Mouse (Mus musculus): ENCODE measurements around the gene Plekhg4. TPM values are rescaled to one million over a fixed set of nuclear protein-coding genes. Genes with fewer than 3 reads are reported as not detected.
A peak's percentile ranks its signal among the peaks of the same experiment; 100 is the strongest.

The Plekhg4 gene
- total RNA-seq, 2 experiments from 2014 or later: 2.1 to 2.2 TPM

DNA sequence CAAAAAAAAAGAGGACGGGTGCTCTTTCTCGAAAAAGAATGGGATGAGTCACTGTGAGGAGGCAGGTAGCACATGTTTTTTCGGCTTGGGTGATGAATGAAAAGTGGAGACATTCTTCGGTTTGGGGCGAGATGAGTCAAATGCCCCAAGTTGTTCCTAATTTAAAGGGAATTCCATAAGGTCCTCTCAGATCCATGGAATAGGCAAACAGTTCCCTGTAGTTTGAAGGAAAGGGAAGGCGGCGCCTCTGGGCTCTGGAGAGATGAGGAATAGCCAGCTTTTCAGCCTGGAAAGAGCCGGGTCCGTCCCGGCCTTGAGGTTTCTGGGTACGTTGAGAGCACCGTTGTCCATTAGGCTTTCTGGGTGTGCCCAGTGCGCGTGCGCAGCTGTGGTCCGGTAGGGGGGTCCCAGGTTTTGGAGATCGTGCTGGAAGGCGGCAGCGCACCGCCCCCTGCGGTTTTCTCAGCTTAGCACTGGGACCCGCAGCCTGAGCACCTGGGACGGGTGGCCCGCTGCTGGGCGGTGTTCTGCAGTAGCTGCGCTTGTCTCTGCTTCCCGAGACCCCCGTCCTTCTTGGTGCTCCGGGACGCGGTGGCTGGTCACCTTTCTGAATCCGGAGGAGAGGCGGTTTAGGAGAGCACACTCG, 24.5 kb upstream of the Plekhg4 start, which contains the start of gene Slc9a5:
Slc9a5 (plus strand) TSS at position 394 of the 646 bp plus-strand sequence.
- DNase-seq (ENCODE audit: low spot score in 2 of 2): peak; percentile 35 to 42

DNA sequence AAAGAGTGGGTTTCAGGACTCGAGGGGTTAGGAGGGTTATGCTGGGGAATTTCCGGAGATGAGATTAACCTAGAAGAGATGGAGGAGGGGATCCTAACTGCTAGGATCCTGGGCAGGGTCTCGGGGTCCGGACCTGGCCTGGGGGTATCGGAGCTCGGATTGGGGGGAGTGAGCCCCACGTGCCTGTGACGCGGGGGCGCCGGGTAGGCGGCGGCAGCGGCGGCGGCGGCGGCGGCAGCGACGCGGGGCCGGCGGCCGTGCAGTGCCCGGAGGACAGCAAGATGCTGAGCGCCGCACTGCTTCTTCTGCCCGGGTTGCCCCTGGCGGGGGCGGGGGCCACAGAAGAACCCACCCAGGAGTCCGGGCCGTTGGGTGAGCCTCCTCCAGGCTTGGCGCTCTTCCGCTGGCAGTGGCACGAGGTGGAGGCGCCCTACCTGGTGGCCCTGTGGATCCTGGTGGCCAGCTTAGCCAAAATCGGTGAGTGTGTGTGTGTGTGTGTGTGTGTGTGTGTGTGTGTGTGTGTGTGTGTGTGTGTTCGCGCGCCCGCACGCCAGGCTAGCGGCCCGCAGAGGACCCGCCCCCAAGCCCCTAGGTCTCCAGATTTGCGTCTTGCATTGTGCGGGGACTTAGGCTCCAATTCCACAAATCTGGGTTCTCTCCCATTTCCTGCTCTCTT, 23.8 kb upstream of the Plekhg4 start:
- DNase-seq (ENCODE audit: low spot score in 2 of 2): peak; percentile 25 to 43

GRCm38 (mm10) chr8:105350186-105350585, 22.9 kb upstream of the Plekhg4 start:
- peak in 1 of 2 experiments; percentile 18 for DNase-seq (ENCODE audit: low spot score in 2 of 2)

- no peak for DNase-seq (ENCODE audit: low spot score in 2 of 2)
These were observed 19.4 kb upstream of the Plekhg4 start for GRCm38 (mm10) chr8:105353583-105354135.

GRCm38 (mm10) chr8:105354549-105354948, 18.5 kb upstream of the Plekhg4 start:
- DNase-seq (ENCODE audit: low spot score in 2 of 2): no peak

GRCm38 (mm10) chr8:105355179-105356024, 17.7 kb upstream of the Plekhg4 start:
- no peak for DNase-seq (ENCODE audit: low spot score in 2 of 2)

GRCm38 (mm10) chr8:105356681-105357080, 16.4 kb upstream of the Plekhg4 start:
- DNase-seq (ENCODE audit: low spot score in 2 of 2): no peak

- DNase-seq (ENCODE audit: low spot score in 2 of 2): no peak
These were observed 13.9 kb upstream of the Plekhg4 start for GRCm38 (mm10) chr8:105359208-105359607.

DNA sequence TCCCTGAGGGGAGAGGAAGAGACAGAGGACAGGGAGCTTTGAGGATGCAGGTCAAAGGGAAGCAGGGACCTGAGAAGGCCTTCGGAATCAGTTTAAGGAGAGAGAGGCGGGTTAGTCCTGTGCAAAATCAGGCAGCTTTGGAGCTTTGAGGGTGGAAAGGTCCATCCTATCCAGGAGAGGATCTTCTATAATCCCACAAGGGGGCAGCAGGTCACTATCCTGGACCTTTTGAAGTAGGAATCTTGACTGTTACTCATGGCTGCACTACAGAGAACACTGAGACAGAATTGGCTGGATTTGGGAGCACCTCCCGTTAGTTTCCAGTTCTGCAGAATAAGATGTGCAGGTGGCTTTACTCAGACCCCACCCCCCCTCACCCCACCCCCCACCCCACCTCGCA, 13.4 kb upstream of the Plekhg4 start:
- no peak for DNase-seq (ENCODE audit: low spot score in 2 of 2)

DNA sequence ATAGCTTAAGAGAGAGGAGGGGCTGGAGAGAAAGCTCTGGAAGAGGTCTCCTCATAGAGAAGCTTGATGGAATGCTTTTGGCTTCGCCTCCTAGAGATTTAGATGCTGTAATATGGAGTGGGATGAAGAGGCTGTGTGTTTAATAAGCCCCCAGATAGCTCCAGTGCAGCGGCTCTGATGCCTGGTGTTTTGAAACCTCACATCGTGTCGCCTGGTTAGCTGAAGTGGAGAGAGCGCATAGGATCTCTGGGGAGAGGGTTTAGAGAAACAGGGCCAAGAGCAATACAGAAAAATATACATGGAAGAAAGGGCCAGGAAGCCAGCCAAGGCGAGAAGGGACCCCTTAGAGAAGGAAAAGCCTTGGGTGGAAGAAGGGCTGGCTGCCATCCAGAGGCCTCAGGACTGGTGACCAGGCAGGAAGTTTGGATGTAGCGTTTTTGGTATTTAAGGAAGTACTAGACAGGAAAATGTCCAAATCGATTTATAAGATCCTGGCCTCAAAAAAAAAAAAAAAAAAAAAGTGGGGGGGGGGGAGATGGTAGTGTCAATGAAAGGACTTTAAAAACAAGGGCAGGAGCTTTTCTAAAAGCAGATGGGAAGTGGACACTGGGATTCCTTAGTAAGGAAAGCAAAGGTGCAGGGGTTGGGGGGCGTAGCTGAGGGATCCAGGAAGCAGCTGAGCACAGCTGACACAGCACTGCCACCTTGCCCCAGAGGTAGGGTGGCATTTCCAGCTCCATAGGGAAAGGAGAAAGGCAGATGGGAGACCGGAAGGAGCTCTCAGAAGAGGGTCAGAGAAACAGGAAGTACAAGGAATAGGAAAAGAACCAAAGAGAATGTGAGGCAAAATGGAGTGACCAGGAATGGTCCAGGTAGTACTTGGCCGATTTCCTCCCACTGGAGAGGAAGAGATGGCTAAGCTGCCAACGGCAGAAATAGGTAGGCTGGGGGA, 11.0 kb upstream of the Plekhg4 start:
- no peak for DNase-seq (ENCODE audit: low spot score in 2 of 2)

DNA sequence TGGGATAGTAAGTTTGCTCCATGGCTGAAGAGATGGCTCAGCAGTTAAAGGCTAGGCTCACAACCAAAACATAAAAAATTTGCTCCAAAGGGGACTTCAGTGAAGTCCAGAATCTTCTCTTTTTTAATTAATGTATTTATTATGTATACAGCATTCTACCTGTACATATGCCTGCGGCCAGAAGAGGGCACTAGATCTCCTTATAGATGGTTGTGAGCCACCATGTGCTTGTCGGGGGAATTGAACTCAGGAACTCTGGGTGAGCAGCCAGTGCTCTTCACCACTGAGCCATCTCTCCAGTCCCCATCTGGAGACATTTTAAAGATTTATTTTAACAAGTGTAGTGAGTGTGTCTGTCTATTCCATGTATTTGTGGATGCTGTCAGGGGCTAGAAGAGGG, 6.0 kb upstream of the Plekhg4 start:
- DNase-seq (ENCODE audit: low spot score in 2 of 2): no peak

DNA sequence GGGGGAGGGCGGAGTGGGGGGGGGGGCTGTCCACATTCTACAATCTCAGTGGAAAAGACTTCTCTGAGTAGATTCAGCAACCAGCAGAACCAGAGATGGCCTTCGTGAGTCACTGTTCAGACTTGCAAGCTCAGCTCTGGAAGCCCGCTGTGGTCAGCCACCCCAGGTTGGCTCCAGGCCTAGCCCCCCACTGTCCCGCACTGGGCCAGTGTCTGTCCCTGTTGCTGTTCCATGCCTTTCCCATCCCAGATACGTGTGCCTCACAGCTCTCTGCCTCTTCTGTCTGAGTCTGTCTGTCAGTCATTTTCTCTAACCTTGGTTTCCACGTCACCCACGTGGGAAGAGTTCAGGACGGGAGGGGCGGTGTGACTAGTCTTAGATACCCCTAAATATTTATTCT, 601 bp upstream of the Plekhg4 start:
- no peak for DNase-seq (ENCODE audit: low spot score in 2 of 2)

DNA sequence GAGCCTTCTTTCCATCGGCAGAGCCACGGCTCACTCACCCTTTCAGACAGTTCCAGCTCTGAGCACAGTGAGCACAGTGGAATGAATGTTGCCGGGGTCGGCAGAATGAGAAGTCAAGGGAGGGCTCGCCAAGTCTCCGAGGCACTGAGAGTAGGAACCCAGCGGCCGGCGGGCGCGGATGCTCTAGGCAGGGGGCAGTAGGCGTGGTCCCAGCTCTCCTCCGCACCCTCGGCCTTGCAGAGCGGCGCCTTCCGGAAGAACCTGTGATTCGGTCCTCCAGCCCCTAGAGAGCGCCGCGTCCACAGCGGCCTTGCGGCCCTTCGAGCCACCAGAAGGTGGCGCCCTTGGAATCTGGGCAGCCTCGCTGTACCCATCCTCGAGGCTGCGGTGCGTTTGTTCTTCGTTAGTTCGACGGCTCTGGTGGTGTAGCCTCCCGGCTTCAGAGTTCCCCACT, 1.5 kb downstream of the Plekhg4 start:
- DNase-seq (ENCODE audit: low spot score in 2 of 2): no peak

GRCm38 (mm10) chr8:105378673-105379072, 5.6 kb downstream of the Plekhg4 start:
- no peak for DNase-seq (ENCODE audit: low spot score in 2 of 2)

DNA sequence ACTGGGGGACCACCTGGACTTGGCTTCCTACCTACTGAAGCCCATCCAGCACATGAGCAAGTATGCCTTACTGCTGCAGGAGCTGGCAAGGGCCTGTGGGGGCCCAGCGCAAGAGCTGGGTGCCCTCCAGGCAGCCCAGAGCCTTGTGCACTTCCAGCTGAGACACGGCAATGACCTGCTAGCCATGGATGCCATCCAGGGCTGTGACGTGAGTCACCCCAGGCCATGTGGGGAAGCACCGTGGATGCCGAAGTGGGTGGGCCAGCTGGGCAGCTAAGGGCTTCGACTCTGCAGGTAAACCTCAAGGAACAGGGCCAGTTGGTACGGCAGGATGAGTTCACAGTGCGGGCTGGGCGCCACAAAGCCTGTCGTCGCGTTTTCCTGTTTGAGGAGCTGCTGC, 7.2 kb downstream of the Plekhg4 start:
- DNase-seq (ENCODE audit: low spot score in 2 of 2): no peak

DNA sequence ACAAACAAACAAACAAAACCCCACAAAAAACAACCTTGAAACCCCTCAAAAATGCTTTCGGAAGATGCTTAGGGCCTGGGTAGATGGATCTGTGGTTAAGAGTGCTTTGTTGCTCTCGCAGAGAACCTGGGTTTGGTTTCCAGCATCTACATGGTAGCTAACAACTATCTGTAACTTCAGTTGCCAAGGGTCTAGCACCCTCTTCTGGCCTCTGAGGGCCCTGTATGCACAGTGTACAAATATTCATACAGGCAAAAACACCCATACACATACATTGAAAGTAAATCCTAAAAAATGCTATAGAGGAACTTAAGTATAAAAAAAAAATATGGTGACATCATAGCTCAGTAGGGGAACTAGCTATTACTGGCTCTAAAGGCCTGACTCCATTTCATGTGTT, 11.0 kb downstream of the Plekhg4 start:
- no peak for DNase-seq (ENCODE audit: low spot score in 2 of 2)

DNA sequence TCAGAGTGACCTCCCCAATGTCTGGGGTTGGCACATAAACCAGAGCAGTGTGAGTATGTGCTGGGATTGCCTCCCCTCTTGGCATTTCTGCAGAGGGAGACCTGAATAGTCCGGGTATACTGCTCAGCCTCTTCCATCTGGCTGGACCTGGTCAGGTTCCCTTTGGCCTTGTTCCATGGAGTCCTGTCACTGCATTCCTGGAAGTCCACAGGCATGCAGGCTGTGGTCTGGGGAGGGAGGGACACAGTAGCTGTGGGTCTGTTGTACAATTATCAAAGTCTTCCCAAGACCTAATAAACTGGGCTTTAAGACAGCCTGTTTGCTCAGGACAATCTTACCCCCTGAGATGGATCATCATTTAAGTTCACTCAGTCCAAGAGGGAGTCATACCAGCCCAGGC, 14.1 kb downstream of the Plekhg4 start:
- no peak for DNase-seq (ENCODE audit: low spot score in 2 of 2)

DNA sequence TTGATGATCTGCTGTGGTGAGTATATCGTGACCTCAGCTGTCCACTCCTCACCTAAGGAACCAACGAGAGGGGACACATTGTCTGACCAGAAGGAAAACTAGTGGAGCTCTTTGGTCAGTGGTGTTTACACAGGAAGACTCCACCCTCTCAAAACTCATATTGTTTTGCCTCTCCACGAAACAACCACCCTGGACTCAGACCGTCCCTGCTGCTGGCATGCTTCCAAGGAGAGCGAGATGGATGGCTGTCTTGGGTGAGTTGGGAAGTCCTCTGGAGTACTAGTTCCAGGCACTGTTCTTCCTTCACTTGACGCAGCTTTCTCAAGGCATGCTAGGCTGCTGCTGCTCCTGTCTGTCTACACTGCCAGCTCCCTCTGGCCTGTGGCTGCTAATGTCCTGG, 16.0 kb downstream of the Plekhg4 start:
- no peak for DNase-seq (ENCODE audit: low spot score in 2 of 2)

- no peak for DNase-seq (ENCODE audit: low spot score in 2 of 2)
These were observed 20.2 kb downstream of the Plekhg4 start for GRCm38 (mm10) chr8:105393089-105393787.

- no peak for DNase-seq (ENCODE audit: low spot score in 2 of 2)
These were observed 20.8 kb downstream of the Plekhg4 start for GRCm38 (mm10) chr8:105393915-105394314.

Measured in left cerebral cortex, adult 18-20 months (tissue).